ENCODE assay signal across 7 mouse cellular contexts in genomic region chr6:89360709-89361417, GRCm38 (mm10). TPM values are rescaled to one million over a fixed set of nuclear protein-coding genes. Genes with fewer than 3 reads are reported as not detected.
A peak's percentile ranks its signal among the peaks of the same experiment; 100 is the strongest.
DNase-seq lines count a peak whose midpoint lies in the region; ATAC-seq and TF ChIP-seq lines count a peak whose summit lies in the region.

No protein-coding gene starts in this region.

- H3K4me1 ChIP-seq in lung, postnatal 0 days (ENCODE audit: insufficient read depth, low read depth, low read length): peaks cover 23% of the 10 kb centered on the region
- peaks cover 59% of the 10 kb centered on the region for H3K4me1 ChIP-seq in forebrain, embryonic 10.5 days
- H3K4me1 ChIP-seq in limb, embryonic 14.5 days (ENCODE audit: control insufficient read depth, insufficient read depth, low read length): peaks cover 28% of the 10 kb centered on the region
- peaks cover 32% of the 10 kb centered on the region for H3K4me1 ChIP-seq in stomach, embryonic 15.5 days

- 0 out of 2 replicates have a peak, but pooled peaks cover 3% of the 10 kb centered on the region for H3K36me3 ChIP-seq in lung, postnatal 0 days (ENCODE audit: insufficient read depth, low read length)
- peaks cover 19% of the 10 kb centered on the region for H3K36me3 ChIP-seq in forebrain, embryonic 10.5 days (replicated peaks)
- H3K36me3 ChIP-seq in limb, embryonic 14.5 days (ENCODE audit: control insufficient read depth, insufficient read depth, low read length): peaks cover 13% of the 10 kb centered on the region
- 0 out of 2 replicates have a peak, but pooled peaks cover 7% of the 10 kb centered on the region for H3K36me3 ChIP-seq in stomach, embryonic 15.5 days

- peak overlapping the region; percentile 93 for H3K4me2 ChIP-seq in lung, postnatal 0 days (replicated peaks; ENCODE audit: low read depth, low read length)
- peak overlapping the region; percentile 83 for H3K4me2 ChIP-seq in limb, embryonic 14.5 days (replicated peaks; ENCODE audit: low read depth, low read length, severe bottlenecking)
- peak overlapping the region; percentile 97 for H3K4me2 ChIP-seq in stomach, embryonic 15.5 days

- peak; percentile 14; the same call in 1 of the 2 replicates for TF ChIP-seq CTCF in lung, postnatal 0 days (IDR thresholded peaks at IDR 0.05)

- H3K4me3 ChIP-seq in lung, postnatal 0 days (ENCODE audit: low read depth, low read length): peak overlapping the region; percentile 89
- peak overlapping the region; percentile 99 for H3K4me3 ChIP-seq in forebrain, embryonic 10.5 days
- H3K4me3 ChIP-seq in limb, embryonic 14.5 days (replicated peaks; ENCODE audit: low read length): peak overlapping the region; percentile 96
- peak overlapping the region; percentile 93 for H3K4me3 ChIP-seq in stomach, embryonic 15.5 days (replicated peaks)

- no peak for TF ChIP-seq POLR2A in limb, embryonic 14.5 days (IDR thresholded peaks at IDR 0.05; ENCODE audit: borderline replicate concordance, extremely low read depth, insufficient read depth, insufficient read length)

- WGBS in lung, postnatal 0 days: 49% methylated on average over 8 of the region's 8 CpGs
- 50% methylated on average over 8 of the region's 8 CpGs for WGBS in forebrain, embryonic 10.5 days
- whole genome bisulfite sequencing in limb, embryonic 14.5 days: 42% methylated on average over 8 of the region's 8 CpGs
- 48% methylated on average over 8 of the region's 8 CpGs for WGBS in stomach, embryonic 15.5 days

- no peak overlapping the region for H3K27ac ChIP-seq in lung, postnatal 0 days (ENCODE audit: low read length)
- H3K27ac ChIP-seq in forebrain, embryonic 10.5 days: peak overlapping the region; percentile 97
- H3K27ac ChIP-seq in limb, embryonic 14.5 days (replicated peaks; ENCODE audit: low read depth, low read length): no peak overlapping the region
- no peak overlapping the region; the same call in 1 of the 2 replicates for H3K27ac ChIP-seq in stomach, embryonic 15.5 days

- no peaks in the 10 kb centered on the region for H3K9me3 ChIP-seq in lung, postnatal 0 days (ENCODE audit: low read length)
- no peaks in the 10 kb centered on the region for H3K9me3 ChIP-seq in forebrain, embryonic 10.5 days
- no peaks in the 10 kb centered on the region for H3K9me3 ChIP-seq in limb, embryonic 14.5 days (ENCODE audit: control insufficient read depth, low read length)
- no peaks in the 10 kb centered on the region for H3K9me3 ChIP-seq in stomach, embryonic 15.5 days

- H3K9ac ChIP-seq in lung, postnatal 0 days (replicated peaks; ENCODE audit: low read depth): peak overlapping the region; percentile 92
- peak overlapping the region; percentile 97 for H3K9ac ChIP-seq in limb, embryonic 14.5 days (ENCODE audit: low read depth, low read length, severe bottlenecking)
- H3K9ac ChIP-seq in stomach, embryonic 15.5 days: peak overlapping the region; percentile 98; the same call in 1 of the 2 replicates

- no peaks in the 10 kb centered on the region for H3K27me3 ChIP-seq in lung, postnatal 0 days (replicated peaks; ENCODE audit: insufficient read depth, low read length)
- peaks cover 23% of the 10 kb centered on the region for H3K27me3 ChIP-seq in forebrain, embryonic 10.5 days (ENCODE audit: poor library complexity, severe bottlenecking)
- no peaks in the 10 kb centered on the region for H3K27me3 ChIP-seq in limb, embryonic 14.5 days (ENCODE audit: control insufficient read depth, insufficient read depth, low read length)
- no peaks in the 10 kb centered on the region for H3K27me3 ChIP-seq in stomach, embryonic 15.5 days (replicated peaks)

- ATAC-seq in lung, postnatal 0 days: no peak
- no peak for ATAC-seq in limb, embryonic 14.5 days (ENCODE audit: low FRiP score, low read depth)
- ATAC-seq in stomach, embryonic 15.5 days (ENCODE audit: insufficient read depth, low FRiP score, low read depth): no peak

- DNase-seq in lung, postnatal 0 days (ENCODE audit: low spot score): no peak
- no peak for DNase-seq in lung, postnatal 36 days
- peak; percentile 32 for DNase-seq in forebrain, embryonic 10.5 days (ENCODE audit: extremely low spot score, low spot score)
- DNase-seq in limb, embryonic 14.5 days (ENCODE audit: low spot score): no peak
- no peak for DNase-seq in cerebellum, postnatal 36 days
- DNase-seq in natural killer cell, adult 2 months (ENCODE audit: low spot score in 2 of 2): no peak

- TF ChIP-seq EP300 in lung, postnatal 0 days (IDR thresholded peaks at IDR 0.05): no peak

RNA-seq across cellular contexts. Expression of gene Plxna1, which starts 1.6 kb away (rescaled TPM):
- 13.6 and 29.2 TPM in 2 replicates for polyA plus RNA-seq in lung, postnatal 0 days (2015; fragmentation: Nextera tagmentation; extraction: Ambion mirVana)
- 22.4 and 26.6 TPM in 2 replicates for polyA plus RNA-seq in forebrain, embryonic 10.5 days (2016; fragmentation: Nextera tagmentation; extraction: Ambion mirVana)
- 66.4 and 82.2 TPM in 2 replicates for polyA plus RNA-seq in limb, embryonic 14.5 days (2012; rRNA removed)
- polyA plus RNA-seq in limb, embryonic 14.5 days (2014; fragmentation: Nextera tagmentation; extraction: Ambion mirVana): 36.8 and 39.1 TPM in 2 replicates
- polyA plus RNA-seq in stomach, embryonic 15.5 days (2015; fragmentation: Nextera tagmentation; extraction: Ambion mirVana): 19.9 and 20.6 TPM in 2 replicates
